Mouse (Mus musculus): ENCODE measurements around the gene Klk13. TPM values are rescaled to one million over a fixed set of nuclear protein-coding genes. Genes with fewer than 3 reads are reported as not detected.
A peak's percentile ranks its signal among the peaks of the same experiment; 100 is the strongest.
"Not testable (repeated sequence)": the region's sequence is repeated elsewhere in the genome, so short reads cannot be mapped to it uniquely, and the experiment has no call there.

Klk13 gene
- not detected in 2 replicates for total RNA-seq (2015; ENCODE audit: low replicate concordance)
- total RNA-seq (2017; ENCODE audit: low replicate concordance) = not detected in 2 replicates

DNA sequence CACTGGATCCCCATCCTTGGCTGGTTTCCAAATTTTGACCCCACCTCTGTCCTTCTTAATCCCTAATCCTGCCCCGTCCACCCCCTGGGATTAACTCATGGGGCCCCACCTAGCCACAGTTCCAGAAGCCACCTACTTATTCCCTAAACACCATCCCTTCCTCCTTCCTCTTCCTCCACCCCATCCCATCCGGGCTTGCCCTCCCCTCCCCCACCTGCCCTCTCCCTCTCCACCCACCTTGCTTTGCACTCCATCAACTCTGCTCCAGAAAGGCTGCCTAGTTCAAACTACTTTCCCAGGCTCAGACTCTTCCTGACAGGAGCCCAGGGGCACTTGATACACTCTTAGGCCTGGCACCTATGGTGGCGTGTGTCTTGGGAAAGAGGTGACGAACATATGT lies at the start of gene Klk13:
Gene Klk13, plus strand, starts transcription at position 301 of the 400 bp plus-strand sequence.
- ATAC-seq (replicated peaks; ENCODE audit: low FRiP score, poor library complexity, severe bottlenecking) = no peak

DNA sequence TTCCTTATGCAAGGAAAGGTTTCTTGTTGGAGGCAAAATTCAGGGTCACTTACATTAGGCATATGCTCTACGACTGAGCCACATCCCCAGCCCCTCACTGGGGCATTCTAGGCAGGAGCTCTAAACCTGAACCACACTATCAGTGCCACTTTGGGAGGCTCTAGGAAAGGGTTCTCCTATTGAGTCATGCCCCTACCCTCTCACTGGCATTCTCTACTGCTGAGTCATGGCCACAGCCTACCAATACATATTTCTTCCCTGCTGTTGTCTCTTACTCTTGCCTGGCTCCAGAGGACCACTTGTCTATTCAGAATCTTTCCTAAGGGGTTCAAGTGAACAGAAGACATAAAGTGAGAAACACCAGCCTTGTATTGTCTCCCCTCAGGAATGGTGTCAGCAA lies 49.6 kb upstream of the Klk13 start:
- no peak for ATAC-seq (replicated peaks; ENCODE audit: low FRiP score, poor library complexity, severe bottlenecking)

DNA sequence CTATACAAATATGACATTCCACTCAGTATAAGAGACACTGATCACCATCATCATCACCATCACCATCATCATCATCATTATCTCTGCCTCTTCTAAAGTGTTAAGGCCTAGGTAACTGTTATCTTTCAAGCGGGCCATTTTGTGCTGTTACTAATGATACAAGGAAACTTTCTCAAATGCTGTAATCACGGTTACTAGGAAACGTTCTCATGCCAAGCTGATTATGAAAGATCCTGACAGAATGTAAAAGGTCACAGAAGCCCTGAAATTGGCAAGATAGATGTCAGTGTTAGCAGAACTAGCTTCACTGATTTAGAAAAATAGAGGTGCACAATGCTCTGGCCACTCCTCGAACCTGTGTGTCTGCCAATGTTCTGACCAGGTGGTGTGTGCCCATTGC lies 45.1 kb upstream of the Klk13 start:
- not testable (repeated sequence) for ATAC-seq (replicated peaks; ENCODE audit: low FRiP score, poor library complexity, severe bottlenecking)

DNA sequence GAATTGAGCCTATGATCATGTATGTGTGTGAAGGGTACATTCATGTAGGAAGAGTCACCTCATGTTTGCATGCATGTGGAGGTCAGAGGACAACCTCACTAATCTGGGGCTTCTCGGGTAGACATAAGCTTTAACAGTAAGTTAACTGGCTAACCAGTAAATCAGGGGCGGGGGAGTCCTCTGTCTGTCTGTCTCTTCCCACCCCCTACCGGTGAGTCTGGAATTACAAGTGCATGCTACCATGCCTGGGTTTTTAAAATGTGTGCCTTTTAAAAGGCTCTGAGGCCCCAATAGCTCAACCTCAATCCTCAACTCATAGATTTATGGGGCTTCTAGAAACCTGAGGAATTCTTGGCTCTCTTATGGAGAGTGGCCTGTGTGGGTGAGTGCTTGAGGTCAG lies 43.8 kb upstream of the Klk13 start:
- ATAC-seq (replicated peaks; ENCODE audit: low FRiP score, poor library complexity, severe bottlenecking) = no peak

DNA sequence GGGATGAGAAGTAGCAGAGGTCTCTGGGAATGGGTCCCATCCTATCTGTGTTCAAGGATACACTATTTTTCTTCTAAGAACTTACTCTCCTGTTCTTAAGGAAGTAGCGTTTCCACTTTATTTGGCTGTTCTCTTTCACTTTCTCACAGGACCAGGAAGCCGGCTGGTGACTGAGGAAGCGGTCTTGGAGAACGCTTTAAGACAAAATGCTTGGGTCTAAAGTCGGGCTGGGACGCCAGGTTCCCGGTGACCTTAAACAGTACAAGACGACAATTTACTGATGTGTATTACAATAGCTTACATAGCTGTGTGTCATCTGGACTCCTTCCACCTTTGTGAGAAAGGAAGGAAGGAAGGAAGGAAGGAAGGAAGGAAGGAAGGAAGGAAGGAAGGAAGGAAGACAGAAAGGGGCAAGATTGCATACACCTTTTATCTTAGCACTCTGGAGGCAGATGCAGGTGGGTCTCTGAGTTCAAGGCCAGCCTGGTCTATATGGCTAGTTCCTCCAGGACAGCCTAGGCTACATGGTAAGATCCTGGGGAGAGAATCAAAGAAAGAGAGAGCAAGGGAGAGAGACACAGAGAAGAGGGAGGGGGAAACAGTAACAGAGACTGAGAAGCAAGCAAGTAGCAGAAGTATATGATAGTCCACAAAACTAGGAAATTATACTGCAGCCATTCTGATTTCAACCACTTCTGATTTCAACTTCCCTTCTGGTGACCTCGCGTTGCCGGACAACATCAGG lies 41.1 kb upstream of the Klk13 start:
- ATAC-seq (replicated peaks; ENCODE audit: low FRiP score, poor library complexity, severe bottlenecking) = no peak

DNA sequence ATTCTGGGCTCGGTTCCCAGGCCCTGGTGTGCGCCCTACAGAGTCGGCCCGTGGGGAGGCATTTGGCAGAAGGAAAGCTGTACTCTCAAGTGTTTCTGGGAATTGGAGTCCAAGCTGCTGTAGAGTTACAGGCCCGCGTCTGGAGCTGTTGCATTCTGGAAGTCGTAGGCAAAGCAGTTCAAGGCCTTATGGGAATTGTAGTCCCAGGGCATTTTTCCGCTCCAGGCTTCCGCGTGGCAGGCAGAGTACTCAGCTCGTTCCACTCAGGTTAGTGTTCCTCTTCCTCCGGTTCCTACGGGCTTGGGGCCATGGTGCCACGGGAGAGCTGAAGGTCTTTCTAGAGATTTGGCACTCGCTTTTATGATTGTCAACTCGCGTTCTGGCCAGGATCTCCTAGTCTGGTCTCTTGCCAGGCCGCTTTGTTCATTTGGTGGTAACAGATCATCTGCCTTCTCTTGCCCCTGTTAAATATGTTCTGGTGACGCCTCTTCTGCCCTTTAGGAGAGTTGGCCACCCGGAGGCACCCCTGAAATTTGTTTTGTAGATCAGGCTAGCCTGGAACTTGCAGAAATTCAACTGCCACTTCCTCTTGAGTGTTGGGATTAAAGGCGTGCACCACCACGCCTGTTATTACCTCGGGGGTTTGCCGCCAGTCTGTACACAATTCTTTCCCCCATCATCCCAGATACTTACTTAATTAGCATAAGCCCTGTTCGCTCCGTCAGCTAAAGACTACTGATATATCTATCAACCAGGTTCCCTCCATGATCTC lies 40.4 kb upstream of the Klk13 start, which contains the start of gene Ctu1:
Gene Ctu1, plus strand, starts transcription at position 208 of the 772 bp plus-strand sequence.
- ATAC-seq (replicated peaks; ENCODE audit: low FRiP score, poor library complexity, severe bottlenecking) = peak; percentile 81

GRCm38 (mm10) chr7:43672581-43673260 lies 39.6 kb upstream of the Klk13 start:
- ATAC-seq (replicated peaks; ENCODE audit: low FRiP score, poor library complexity, severe bottlenecking) = no peak

DNA sequence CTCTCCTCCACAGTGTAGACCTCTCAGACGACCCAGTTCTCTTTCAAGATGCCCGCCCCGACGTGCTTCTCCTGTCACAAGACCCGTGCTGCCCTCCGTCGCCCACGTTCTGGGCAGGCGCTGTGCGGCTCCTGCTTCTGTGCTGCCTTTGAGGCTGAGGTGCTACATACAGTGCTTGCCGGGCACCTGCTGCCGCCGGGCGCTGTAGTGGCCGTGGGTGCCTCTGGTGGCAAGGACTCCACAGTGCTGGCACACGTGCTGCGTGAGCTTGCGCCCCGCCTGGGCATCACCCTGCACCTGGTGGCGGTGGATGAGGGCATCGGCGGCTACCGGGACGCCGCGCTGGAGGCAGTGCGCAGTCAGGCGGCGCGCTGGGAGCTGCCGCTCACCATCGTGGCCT lies 37.3 kb upstream of the Klk13 start:
- no peak for ATAC-seq (replicated peaks; ENCODE audit: low FRiP score, poor library complexity, severe bottlenecking)

- ATAC-seq (replicated peaks; ENCODE audit: low FRiP score, poor library complexity, severe bottlenecking) = no peak
These were observed 33.9 kb upstream of the Klk13 start for GRCm38 (mm10) chr7:43678517-43678916.

- no peak for ATAC-seq (replicated peaks; ENCODE audit: low FRiP score, poor library complexity, severe bottlenecking)
These were observed 31.4 kb upstream of the Klk13 start for GRCm38 (mm10) chr7:43680960-43681359.

- not testable (repeated sequence) for ATAC-seq (replicated peaks; ENCODE audit: low FRiP score, poor library complexity, severe bottlenecking)
These were observed 29.9 kb upstream of the Klk13 start for GRCm38 (mm10) chr7:43682511-43682910.

DNA sequence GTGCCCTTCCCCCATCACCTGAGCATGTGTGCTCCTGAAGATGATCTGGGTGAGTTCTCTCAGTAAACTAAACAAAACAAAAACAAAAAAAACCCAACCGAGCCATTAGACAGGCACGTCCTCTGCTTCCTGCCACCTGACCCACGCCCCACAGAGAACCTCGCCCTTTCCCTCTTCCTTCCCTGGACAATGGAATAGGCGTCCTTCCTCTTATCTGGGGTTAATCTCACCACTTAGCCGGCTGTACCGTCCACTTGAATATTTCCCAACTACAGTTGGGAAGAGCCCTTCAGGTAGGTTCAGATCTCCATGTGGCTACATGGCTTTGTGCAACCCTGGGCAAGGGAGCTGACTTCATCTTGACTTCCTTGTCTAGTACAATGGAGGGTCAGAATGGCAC lies 27.3 kb upstream of the Klk13 start:
- no peak for ATAC-seq (replicated peaks; ENCODE audit: low FRiP score, poor library complexity, severe bottlenecking)

- ATAC-seq (replicated peaks; ENCODE audit: low FRiP score, poor library complexity, severe bottlenecking) = no peak
These were observed 22.2 kb upstream of the Klk13 start, which contains the start of gene Klk14 for GRCm38 (mm10) chr7:43690118-43690517. TSS of gene Klk14 (plus strand) at chr7:43690418.

- ATAC-seq (replicated peaks; ENCODE audit: low FRiP score, poor library complexity, severe bottlenecking) = no peak
These were observed 2.3 kb upstream of the Klk13 start for GRCm38 (mm10) chr7:43710031-43710430.

- no peak for ATAC-seq (replicated peaks; ENCODE audit: low FRiP score, poor library complexity, severe bottlenecking)
These were observed 550 bp downstream of the Klk13 start for GRCm38 (mm10) chr7:43712917-43713316.

DNA sequence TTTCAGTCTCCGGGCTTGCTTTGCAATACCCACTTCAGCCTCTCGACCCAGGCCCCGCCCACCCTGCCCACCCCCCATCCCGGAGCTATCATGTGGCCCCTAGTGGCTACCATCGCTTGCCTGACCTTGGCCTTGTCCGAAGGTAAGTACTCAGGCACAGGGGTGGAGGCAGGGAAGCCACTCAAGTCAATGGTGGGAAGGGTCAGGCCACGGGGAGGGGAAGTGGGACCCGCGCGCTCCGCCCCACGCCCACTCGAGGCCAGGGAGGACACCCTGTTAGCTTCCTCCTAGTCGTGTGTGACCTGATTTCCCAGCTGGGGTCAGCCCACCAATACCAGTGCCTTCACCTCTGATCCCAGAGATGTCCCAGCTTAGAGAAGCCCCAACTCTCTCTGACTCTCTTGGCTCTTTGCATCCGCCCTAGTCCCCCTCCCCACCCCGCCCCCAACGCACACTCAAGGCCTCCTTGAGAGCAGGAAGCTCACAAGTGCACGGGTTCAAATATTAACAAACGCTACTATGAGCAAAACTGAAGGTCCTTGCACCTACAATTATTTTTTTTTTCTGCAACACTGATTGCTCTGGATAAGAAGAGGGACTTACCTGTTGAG lies 1.5 kb downstream of the Klk13 start:
- no peak for ATAC-seq (replicated peaks; ENCODE audit: low FRiP score, poor library complexity, severe bottlenecking)

- no peak for ATAC-seq (replicated peaks; ENCODE audit: low FRiP score, poor library complexity, severe bottlenecking)
These were observed 35.4 kb downstream of the Klk13 start for GRCm38 (mm10) chr7:43747788-43748187.

DNA sequence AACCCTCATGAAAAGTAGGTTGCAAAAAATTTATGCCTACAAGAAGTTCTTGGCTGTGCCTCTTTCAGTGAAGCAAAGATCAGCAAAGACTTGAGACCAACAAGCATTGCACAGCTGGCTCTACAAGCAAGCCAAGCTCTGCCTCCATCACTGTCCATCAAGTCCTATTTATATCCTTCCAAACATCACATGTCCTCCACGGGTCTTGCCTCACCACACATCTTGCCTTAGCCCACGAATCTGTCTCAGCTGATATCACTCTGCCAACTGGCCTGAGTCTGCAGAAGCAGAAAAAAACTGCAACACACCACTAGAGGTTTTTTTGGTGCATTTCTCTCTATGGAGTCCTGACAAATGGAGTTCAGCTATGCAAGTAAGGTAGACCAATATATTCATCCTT lies 40.4 kb downstream of the Klk13 start:
- ATAC-seq (replicated peaks; ENCODE audit: low FRiP score, poor library complexity, severe bottlenecking) = no peak

DNA sequence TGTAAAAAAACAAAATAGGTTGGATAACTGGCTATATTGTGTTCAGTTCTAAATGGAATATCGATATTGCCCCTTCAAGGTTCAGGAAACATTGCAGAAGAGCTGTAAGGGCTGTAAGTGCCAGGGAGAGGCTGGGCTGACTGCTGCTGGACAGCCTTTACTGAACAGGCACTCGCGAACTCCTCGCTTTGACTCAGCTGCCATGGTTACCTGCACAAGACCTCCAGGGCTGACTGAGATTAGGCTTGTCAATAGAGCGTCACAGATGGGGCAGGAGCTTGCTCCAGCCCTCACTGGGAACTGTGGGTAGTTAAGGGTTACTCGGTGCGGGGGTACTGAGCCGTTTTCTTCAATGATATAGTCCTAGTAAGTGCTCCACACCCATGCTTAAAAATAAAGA lies 54.1 kb downstream of the Klk13 start:
- ATAC-seq (replicated peaks; ENCODE audit: low FRiP score, poor library complexity, severe bottlenecking) = no peak

GRCm38 (mm10) chr7:43768597-43768996 lies 56.2 kb downstream of the Klk13 start, which contains the start of gene Klk12:
TSS of gene Klk12 (plus strand) at chr7:43768897.
- ATAC-seq (replicated peaks; ENCODE audit: low FRiP score, poor library complexity, severe bottlenecking) = no peak

Data from erythroblast, adult 5-6 weeks (primary cell).